Mouse (Mus musculus) erythroblast, embryonic 14.5 days (primary cell): ENCODE results near the gene Rabl3.

Experiments
- GATA1 ChIP-seq: IDR thresholded peaks from 2 replicates; pipeline ENCODE4 v1.6.1; 2012; ENCODE audit warnings: low read length, inconsistent platforms, mixed read lengths
- TAL1 ChIP-seq: IDR thresholded peaks from 3 replicates; pipeline ENCODE4 v1.6.1; 2012; ENCODE audit warnings: low read length, inconsistent platforms, mixed read lengths

DNA sequence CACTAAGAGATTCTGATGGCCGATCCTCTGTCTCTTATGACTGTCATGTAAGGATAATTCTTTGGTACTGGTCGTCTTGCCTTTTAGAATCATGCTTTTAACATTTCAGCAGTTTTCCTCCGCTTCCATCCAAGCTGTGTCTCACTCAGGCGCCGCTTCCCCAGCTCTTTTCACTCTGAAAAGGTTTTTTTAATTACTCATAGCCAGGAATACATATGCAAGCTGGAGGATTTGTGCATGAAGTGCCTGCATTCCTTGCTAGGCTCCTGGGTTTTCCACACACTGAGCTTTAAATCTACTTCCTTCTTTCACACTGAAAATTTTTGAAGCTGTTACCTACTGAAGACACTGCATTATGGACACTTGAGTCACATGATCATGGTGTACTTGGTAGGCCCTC, 23.3 kb downstream of the Rabl3 start:
- TF ChIP-seq GATA1: no peak
- TF ChIP-seq TAL1: no peak
